Mouse (Mus musculus) embryonic stem cell, embryonic (primary cell): ENCODE data around the gene Bpifb2.
"Not testable (repeated sequence)": the region's sequence is repeated elsewhere in the genome, so short reads cannot be mapped to it uniquely, and the experiment has no call there.

Experiments used
- CTCF ChIA-PET, 4 experiments: fragments of 300-600 bp in 2 of 4; fragments of 350-600 bp in 2 of 4; sonication (Branson Sonifier 250); formaldehyde crosslinking; loops; one replicate each; lab custom pipeline; 2022; ENCODE audit warnings: inconsistent platforms in 2 of 4; lab: Charles Lee
- POLR2A ChIA-PET, 4 experiments: fragments of 300-600 bp in 2 of 4; fragments of 350-600 bp in 2 of 4; sonication (Branson Sonifier 250); formaldehyde crosslinking; loops; one replicate each; lab custom pipeline; 2022; ENCODE audit warnings: antibody characterized with exemption in 4 of 4, inconsistent platforms in 1 of 4; lab: Charles Lee

The Bpifb2 gene

DNA sequence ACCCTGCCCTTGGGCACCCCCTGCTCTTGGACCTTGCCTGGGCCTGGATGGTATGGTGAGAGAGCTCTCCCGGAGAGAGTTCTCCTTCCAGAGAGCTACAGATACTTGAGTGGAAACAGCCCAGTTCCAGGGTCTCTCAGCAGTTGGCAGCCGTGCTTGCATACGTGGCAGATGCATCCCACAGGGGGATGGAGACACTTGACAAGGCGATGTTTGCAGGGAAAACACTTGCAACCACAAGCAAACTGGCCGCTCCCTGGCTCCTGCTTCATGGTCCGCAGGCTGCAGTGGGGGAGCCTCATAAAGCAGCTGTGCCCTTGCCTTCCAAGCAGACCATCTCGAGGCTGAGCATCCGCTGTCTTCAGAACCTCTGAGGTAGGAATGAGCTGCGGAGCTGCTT, at the start of gene Bpifb2:
Gene Bpifb2 (plus strand): TSS at position 301 of the 400 bp plus-strand sequence.
- CTCF ChIA-PET = interaction anchor here in 1 of 4 experiments (0.7 kb wide), 1 partner anchor 1676 kb away, joined by 4 read pairs; no protein-coding TSS in a partner anchor
- POLR2A ChIA-PET = no interaction called here

- POLR2A ChIA-PET = interaction anchor here in 1 of 4 experiments (0.7 kb wide), 1 partner anchor 17 kb away, joined by 3 read pairs; no protein-coding TSS in a partner anchor
Observed at GRCm38 (mm10) chr2:153825900-153826299, 48.9 kb upstream of the Bpifb2 start.

GRCm38 (mm10) chr2:153827171-153827830, 47.5 kb upstream of the Bpifb2 start:
- POLR2A ChIA-PET = interaction anchor here in 1 of 4 experiments (1.4 kb wide), 1 partner anchor 12 kb away, joined by 4 read pairs; no protein-coding TSS in a partner anchor
- CTCF ChIA-PET = interaction anchor here in 2 of 4 experiments (1.0 to 1.3 kb wide), 2 partner anchors 20 kb away, joined by 3 to 6 read pairs; no protein-coding TSS in a partner anchor

More at GRCm38 (mm10) chr2:153825900-153826299, 48.9 kb upstream of the Bpifb2 start:
- CTCF ChIA-PET = not testable (repeated sequence)

DNA sequence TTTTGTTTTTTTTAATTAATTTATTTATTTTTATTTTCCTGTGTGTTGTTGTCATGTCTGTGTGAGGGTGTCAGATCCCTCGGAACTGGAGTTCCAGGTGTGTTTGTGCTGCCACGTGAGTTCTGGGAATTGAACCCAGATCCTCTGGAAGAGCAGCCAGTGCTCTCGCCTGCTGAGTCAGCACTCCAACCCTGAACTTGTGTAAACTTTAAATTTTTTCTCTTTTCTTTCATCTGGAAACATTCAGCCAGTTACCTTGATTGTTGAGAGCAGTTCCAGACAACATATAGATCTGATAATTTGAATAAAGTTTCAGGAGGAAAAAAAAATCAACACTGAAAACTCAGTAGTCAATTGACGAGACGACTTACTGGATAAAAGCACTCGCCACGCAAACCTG, 46.1 kb upstream of the Bpifb2 start:
- CTCF ChIA-PET = interaction anchor here in 1 of 4 experiments (1.0 kb wide), 1 partner anchor 21 kb away, joined by 3 read pairs; no protein-coding TSS in a partner anchor
- POLR2A ChIA-PET = interaction anchor here in 1 of 4 experiments (1.4 kb wide), 1 partner anchor 11 kb away, joined by 4 read pairs; no protein-coding TSS in a partner anchor

- ChIA-PET CTCF (no interaction called here), POLR2A (no interaction called here)
Observed at GRCm38 (mm10) chr2:153833291-153833690, 41.6 kb upstream of the Bpifb2 start.

GRCm38 (mm10) chr2:153842854-153843253, 32.0 kb upstream of the Bpifb2 start:
- CTCF ChIA-PET = no interaction called here
- POLR2A ChIA-PET = interaction anchor here in 2 of 4 experiments (0.5 to 1.6 kb wide), 5 partner anchors 13 to 101 kb away, joined by 3 to 4 read pairs (median 3); no protein-coding TSS in a partner anchor

GRCm38 (mm10) chr2:153848389-153848788, 26.5 kb upstream of the Bpifb2 start:
- ChIA-PET CTCF (interaction anchor here in 2 of 4 experiments (0.5 to 1.7 kb wide), 3 partner anchors 82 to 169 kb away, joined by 3 to 6 read pairs (median 5); no protein-coding TSS in a partner anchor), POLR2A (interaction anchor here in 2 of 4 experiments (0.7 kb wide), 3 partner anchors 44 to 338 kb away, joined by 4 to 5 read pairs (median 4); no protein-coding TSS in a partner anchor)

GRCm38 (mm10) chr2:153850351-153851029, 24.4 kb upstream of the Bpifb2 start:
- CTCF ChIA-PET = interaction anchor here (0.6 to 1.6 kb wide), 37 partner anchors 9 to 450 kb away, joined by 3 to 15 read pairs (median 4); no protein-coding TSS in a partner anchor
- POLR2A ChIA-PET = interaction anchor here in 2 of 4 experiments (0.5 to 0.6 kb wide), 2 partner anchors 92 to 104 kb away, joined by 3 read pairs; no protein-coding TSS in a partner anchor

DNA sequence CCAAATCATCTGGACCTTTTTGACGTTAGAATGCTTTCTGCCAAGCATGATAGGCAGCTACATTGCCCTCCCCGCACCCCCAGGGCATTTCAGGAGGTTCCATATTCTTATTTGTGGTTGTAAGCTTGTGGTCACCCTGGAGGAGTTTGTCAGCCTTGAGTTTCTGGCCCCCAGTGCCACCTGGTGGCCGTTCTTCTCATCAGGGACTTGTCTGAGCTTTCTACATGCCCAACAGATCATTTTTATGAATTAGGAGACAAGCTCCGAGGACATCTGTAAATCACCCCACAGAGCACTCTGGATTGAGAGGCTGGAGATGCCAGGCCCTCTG, 23.9 kb upstream of the Bpifb2 start:
- POLR2A ChIA-PET = interaction anchor here in 2 of 4 experiments (0.6 to 0.9 kb wide), 2 partner anchors 25 to 104 kb away, joined by 3 to 5 read pairs; no protein-coding TSS in a partner anchor
- CTCF ChIA-PET = interaction anchor here (0.6 to 1.6 kb wide), 40 partner anchors 10 to 450 kb away, joined by 3 to 15 read pairs (median 4); no protein-coding TSS in a partner anchor

DNA sequence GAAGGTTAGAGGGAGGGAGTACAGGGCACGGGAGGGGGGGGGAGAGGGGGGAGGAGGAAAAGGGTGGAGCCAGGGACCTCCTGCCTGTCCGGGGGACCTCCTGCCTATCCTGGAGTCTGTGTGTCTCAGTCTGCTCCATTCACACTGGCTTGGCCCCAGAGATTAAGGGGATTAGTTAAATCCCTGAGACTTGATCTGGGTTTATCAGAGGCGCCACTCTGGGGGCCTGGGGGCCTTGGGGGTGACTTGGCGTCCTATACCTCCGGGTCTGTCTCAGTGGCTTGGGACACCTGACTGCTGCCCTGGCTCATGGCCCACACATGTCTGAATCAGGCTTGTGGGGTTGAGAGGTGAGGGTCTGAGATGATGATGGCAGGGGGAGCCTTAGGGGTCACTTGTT, 21.3 kb upstream of the Bpifb2 start:
- POLR2A ChIA-PET = interaction anchor here in 1 of 4 experiments (0.6 kb wide), 1 partner anchor 573 kb away, joined by 8 read pairs; no protein-coding TSS in a partner anchor
- CTCF ChIA-PET = interaction anchor here in 3 of 4 experiments (0.6 to 0.9 kb wide), 4 partner anchors 78 to 1266 kb away, joined by 3 to 4 read pairs (median 4); no protein-coding TSS in a partner anchor

DNA sequence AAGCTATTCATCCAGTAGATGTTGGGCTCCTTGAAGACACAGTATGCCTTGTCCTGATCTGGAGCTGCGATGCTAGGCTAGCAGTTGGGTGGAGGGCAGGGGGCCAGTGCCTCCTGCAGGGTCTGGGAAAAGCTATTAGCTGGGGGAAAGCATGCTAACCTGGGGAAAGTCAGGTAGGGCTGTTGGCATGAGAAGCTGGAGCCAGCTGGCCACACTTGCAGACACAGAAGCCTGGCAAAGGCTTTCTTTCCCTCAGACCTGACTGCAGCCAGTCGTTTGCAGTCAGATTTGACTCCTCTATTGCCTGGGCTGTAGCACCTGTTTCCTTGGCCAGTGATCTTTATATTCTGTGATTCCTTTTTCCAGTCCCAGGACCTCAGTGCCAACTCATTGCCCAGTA, 15.3 kb upstream of the Bpifb2 start:
- POLR2A ChIA-PET = no interaction called here
- CTCF ChIA-PET = no interaction called here

- POLR2A ChIA-PET = no interaction called here
- CTCF ChIA-PET = no interaction called here
Observed at GRCm38 (mm10) chr2:153860315-153860714, 14.5 kb upstream of the Bpifb2 start.

DNA sequence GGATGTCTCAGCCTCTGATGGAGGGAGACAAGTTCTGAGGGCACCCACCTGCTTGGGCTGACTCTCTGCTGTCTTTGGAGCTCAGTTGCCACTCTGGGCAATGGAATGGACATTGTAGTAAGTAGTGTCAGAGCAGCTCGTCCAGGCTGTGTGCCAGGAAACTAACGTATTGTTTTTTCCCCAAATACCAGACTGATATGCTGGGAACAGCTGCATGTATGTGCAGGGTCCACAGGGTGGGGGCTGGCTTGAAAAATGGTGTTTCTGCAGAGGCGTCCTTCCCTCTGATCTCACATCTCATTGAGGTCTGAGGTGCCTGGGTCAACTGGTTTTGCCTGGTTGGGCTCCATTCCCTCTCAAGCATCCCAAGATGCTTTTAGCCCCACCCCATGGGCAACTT, 14.1 kb upstream of the Bpifb2 start:
- ChIA-PET POLR2A (no interaction called here), CTCF (no interaction called here)

DNA sequence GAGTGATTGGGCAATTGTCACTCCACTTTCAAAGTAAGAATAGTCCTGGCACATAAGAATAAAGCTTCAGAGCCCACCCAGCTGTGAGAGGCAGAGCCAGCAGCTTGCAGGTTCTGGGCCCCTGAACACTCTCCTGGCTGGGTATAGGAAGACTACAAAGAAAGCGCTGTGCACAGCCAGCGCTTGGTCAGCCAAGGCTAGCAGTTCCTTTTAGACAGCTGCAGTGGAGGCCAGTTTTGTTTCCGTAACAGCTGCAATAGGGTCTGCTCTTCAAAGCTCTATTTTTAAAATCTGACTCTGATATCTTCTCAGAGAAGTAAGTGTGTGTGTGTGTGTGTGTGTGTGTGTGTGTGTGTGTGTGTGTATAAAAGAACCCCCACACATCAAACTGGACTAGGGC, 12.9 kb upstream of the Bpifb2 start:
- ChIA-PET CTCF (interaction anchor here in 1 of 4 experiments (0.9 kb wide), 1 partner anchor 11 kb away, joined by 5 read pairs; no protein-coding TSS in a partner anchor), POLR2A (interaction anchor here in 1 of 4 experiments (0.6 kb wide), 1 partner anchor 275 kb away, joined by 3 read pairs; no protein-coding TSS in a partner anchor)

DNA sequence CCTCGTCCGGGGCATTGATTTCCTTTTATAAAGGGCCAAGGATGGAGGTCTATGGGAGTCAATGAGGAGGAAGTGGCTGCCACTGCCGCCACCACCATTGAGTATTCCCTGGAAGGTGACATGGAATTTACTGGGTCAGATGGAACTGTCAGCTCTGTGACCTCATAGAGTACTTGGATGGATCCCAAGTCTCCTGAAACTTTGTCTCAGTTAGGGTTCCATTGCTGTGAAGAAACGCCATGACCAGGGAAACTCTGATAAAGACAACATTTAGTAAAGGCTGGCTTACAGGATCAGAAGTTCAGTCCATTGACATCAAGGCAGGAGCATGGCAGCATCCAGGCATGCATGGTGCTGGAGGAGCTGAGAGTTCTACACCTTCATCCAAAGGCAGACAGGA, 3.9 kb upstream of the Bpifb2 start, which contains the start of gene Sun5:
Gene Sun5 (minus strand): TSS at position 101 of the 400 bp plus-strand sequence.
- ChIA-PET POLR2A (interaction anchor here in 1 of 4 experiments (0.6 kb wide), 1 partner anchor 219 kb away, joined by 3 read pairs; no protein-coding TSS in a partner anchor), CTCF (no interaction called here)

DNA sequence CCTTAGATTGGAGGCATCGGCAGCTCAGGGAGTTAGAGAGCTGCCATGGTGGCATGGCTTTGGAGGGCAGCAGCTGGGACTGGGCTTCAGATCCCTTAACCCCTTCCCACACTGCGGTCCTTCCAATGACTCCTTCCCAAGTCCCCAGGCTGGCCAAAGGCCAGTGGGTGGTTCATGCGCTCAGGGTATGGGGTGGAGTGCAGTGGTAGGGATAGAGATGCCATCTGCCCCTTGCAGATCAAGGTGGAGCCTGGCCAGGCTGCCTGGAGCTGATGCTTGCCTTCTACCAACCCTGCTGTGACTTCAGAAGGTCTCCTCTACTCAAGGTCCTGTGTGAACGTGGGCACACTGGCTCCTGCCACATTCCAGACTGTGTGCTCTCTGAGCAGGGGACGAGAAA, 24.3 kb downstream of the Bpifb2 start:
- ChIA-PET CTCF (interaction anchor here in 1 of 4 experiments (2.1 kb wide), 1 partner anchor 54 kb away, joined by 5 read pairs; no protein-coding TSS in a partner anchor), POLR2A (no interaction called here)

GRCm38 (mm10) chr2:153900088-153900487, 25.2 kb downstream of the Bpifb2 start, which contains the start of gene Bpifb6:
TSS of gene Bpifb6 (plus strand) at chr2:153900388.
- CTCF ChIA-PET = interaction anchor here in 1 of 4 experiments (2.1 kb wide), 1 partner anchor 53 kb away, joined by 5 read pairs; no protein-coding TSS in a partner anchor
- POLR2A ChIA-PET = no interaction called here

DNA sequence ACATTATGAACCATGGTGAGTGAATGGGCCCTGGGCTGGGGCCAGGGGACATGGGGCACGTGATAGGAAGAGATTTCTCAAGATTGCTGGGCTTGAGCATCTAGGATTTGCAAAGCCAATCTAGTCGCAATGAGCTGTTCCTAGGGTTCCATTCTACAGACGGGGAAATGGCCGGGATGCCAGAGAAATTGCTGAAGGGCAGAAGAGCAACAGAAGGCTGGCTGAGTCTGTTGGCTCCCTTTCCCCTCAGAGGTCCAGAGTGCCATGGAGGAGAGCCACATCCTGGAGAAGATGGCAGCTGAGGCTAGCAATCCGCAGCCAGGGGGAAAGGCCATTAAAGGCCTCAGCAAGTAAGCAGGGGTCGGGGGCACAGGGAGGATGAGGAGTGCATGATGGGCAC, 27.9 kb downstream of the Bpifb2 start:
- ChIA-PET POLR2A (interaction anchor here in 1 of 4 experiments (1.5 kb wide), 1 partner anchor 17 kb away, joined by 3 read pairs; no protein-coding TSS in a partner anchor), CTCF (no interaction called here)
